Mouse (Mus musculus): ENCODE data around the gene Ogfod1. TPM values are rescaled to one million over a fixed set of nuclear protein-coding genes. Genes with fewer than 3 reads are reported as not detected.

The Ogfod1 gene
- total RNA-seq, 1 experiment: 19.1 TPM

- H3K4me1 ChIP-seq (ENCODE audit: control insufficient read depth in 2 of 2, insufficient read depth in 2 of 2, low read length in 2 of 2, poor library complexity in 1 of 2): peaks cover 4 to 13% of the 10 kb centered on the region in 2 experiments; a peak in 3 of 4 replicates
- TF ChIP-seq ZC3H11A (IDR thresholded peaks at IDR 0.05; ENCODE audit: borderline replicate concordance, low read depth, low read length) (no peak), MAFK (IDR thresholded peaks at IDR 0.05; ENCODE audit: insufficient read depth, low read depth, low read length) (no peak), HCFC1 (IDR thresholded peaks at IDR 0.05; ENCODE audit: borderline replicate concordance, insufficient read depth, low read length) (0 out of 2 replicates have a peak, but pooled peaks have one; percentile 16)
- H3K4me3 ChIP-seq (ENCODE audit: insufficient read depth in 1 of 2, low read depth in 1 of 2, low read length in 2 of 2, poor library complexity in 1 of 2, severe bottlenecking in 1 of 2): peak within 1 kb of the TSS; percentile 83 to 88
- H3K27ac ChIP-seq (ENCODE audit: insufficient read depth, low read depth, low read length, poor library complexity, severe bottlenecking): no peak within 1 kb of the TSS
- H3K9me3 ChIP-seq (ENCODE audit: control insufficient read depth, insufficient read depth, low read depth, low read length): no peaks in the 10 kb centered on the region
- in situ Hi-C loops (cut with MboI; ENCODE audit: low sequenced_read_pairs in 2 of 2, unreplicated experiment in 2 of 2): no loop called here
- H3K36me3 ChIP-seq (ENCODE audit: control insufficient read depth, insufficient read depth, low read length, poor library complexity, severe bottlenecking): peaks cover 5% of the 10 kb centered on the region; the same call in 1 of the 2 replicates
- peak within 1 kb of the TSS; percentile 88 for H3K9ac ChIP-seq (ENCODE audit: insufficient read depth, low read depth, low read length, poor library complexity, severe bottlenecking)
- no peak for DNase-seq (ENCODE audit: low read depth, low spot score)
Observed at GRCm38 (mm10) chr8:94012013-94012951, 24.7 kb upstream of the Ogfod1 start, which contains the start of gene Amfr. Amfr (minus strand) TSS chr8:94012842.

GRCm38 (mm10) chr8:94013026-94013612 is 23.9 kb upstream of the Ogfod1 start:
- Histone ChIP-seq H3K27ac (ENCODE audit: insufficient read depth, low read depth, low read length, poor library complexity, severe bottlenecking) (no peak overlapping the region), H3K36me3 (ENCODE audit: control insufficient read depth, insufficient read depth, low read length, poor library complexity, severe bottlenecking) (peaks cover 5% of the 10 kb centered on the region; the same call in 1 of the 2 replicates), H3K9ac (ENCODE audit: insufficient read depth, low read depth, low read length, poor library complexity, severe bottlenecking) (peak overlapping the region; percentile 88), H3K4me3 (ENCODE audit: insufficient read depth in 1 of 2, low read depth in 1 of 2, low read length in 2 of 2, poor library complexity in 1 of 2, severe bottlenecking in 1 of 2) (peak overlapping the region; percentile 78 to 83), H3K4me1 (ENCODE audit: control insufficient read depth in 2 of 2, insufficient read depth in 2 of 2, low read length in 2 of 2, poor library complexity in 1 of 2) (peaks cover 4 to 13% of the 10 kb centered on the region in 2 experiments; a peak in 3 of 4 replicates), H3K9me3 (ENCODE audit: control insufficient read depth, insufficient read depth, low read depth, low read length) (no peaks in the 10 kb centered on the region)
- in situ Hi-C loops (cut with MboI; ENCODE audit: low sequenced_read_pairs in 2 of 2, unreplicated experiment in 2 of 2): no loop called here
- TF ChIP-seq ZC3H11A (IDR thresholded peaks at IDR 0.05; ENCODE audit: borderline replicate concordance, low read depth, low read length) (no peak), ZNF384 (IDR thresholded peaks at IDR 0.05; ENCODE audit: low read depth, low read length) (no peak), HCFC1 (IDR thresholded peaks at IDR 0.05; ENCODE audit: borderline replicate concordance, insufficient read depth, low read length) (no peak), CHD2 (IDR thresholded peaks at IDR 0.05; ENCODE audit: low read depth, low read length) (no peak), MAFK (IDR thresholded peaks at IDR 0.05; ENCODE audit: insufficient read depth, low read depth, low read length) (no peak)
- DNase-seq (ENCODE audit: low read depth, low spot score): no peak

- TF ChIP-seq MAFK (IDR thresholded peaks at IDR 0.05; ENCODE audit: insufficient read depth, low read depth, low read length) (no peak), ZC3H11A (IDR thresholded peaks at IDR 0.05; ENCODE audit: borderline replicate concordance, low read depth, low read length) (no peak), ZNF384 (IDR thresholded peaks at IDR 0.05; ENCODE audit: low read depth, low read length) (no peak), CHD2 (IDR thresholded peaks at IDR 0.05; ENCODE audit: low read depth, low read length) (no peak), HCFC1 (IDR thresholded peaks at IDR 0.05; ENCODE audit: borderline replicate concordance, insufficient read depth, low read length) (no peak)
- H3K9me3 ChIP-seq (ENCODE audit: control insufficient read depth, insufficient read depth, low read depth, low read length): no peaks in the 10 kb centered on the region
- H3K36me3 ChIP-seq (ENCODE audit: control insufficient read depth, insufficient read depth, low read length, poor library complexity, severe bottlenecking): peaks cover 34% of the 10 kb centered on the region
Observed at GRCm38 (mm10) chr8:94023916-94024315, 13.1 kb upstream of the Ogfod1 start.

DNA sequence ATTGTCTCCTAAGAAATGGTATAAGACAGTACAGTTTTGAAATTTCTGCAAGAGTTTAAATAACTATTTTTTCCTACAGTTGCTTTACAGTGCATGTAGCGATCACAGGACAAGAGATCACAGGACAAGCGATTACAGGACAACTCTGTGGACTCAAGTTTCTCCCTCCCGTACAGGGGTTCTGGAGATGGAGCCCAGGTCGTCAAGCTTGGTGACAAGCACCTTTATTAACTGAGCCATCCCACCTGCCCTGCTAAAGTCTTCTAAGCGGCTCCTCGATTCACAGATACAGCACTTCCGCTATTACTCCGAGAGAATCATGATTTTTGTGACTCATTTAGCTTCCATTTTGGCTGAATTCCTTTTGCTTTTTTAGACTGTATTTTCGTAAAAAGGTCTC is 7.3 kb upstream of the Ogfod1 start:
- H3K4me1 ChIP-seq (ENCODE audit: control insufficient read depth in 2 of 2, insufficient read depth in 2 of 2, low read length in 2 of 2, poor library complexity in 1 of 2): peaks cover 5 to 10% of the 10 kb centered on the region in 2 experiments; a peak in 3 of 4 replicates
- TF ChIP-seq MAFK (IDR thresholded peaks at IDR 0.05; ENCODE audit: insufficient read depth, low read depth, low read length) (no peak), CHD2 (IDR thresholded peaks at IDR 0.05; ENCODE audit: low read depth, low read length) (no peak), HCFC1 (IDR thresholded peaks at IDR 0.05; ENCODE audit: borderline replicate concordance, insufficient read depth, low read length) (no peak), ZNF384 (IDR thresholded peaks at IDR 0.05; ENCODE audit: low read depth, low read length) (no peak), ZC3H11A (IDR thresholded peaks at IDR 0.05; ENCODE audit: borderline replicate concordance, low read depth, low read length) (no peak)
- no peak overlapping the region for H3K9ac ChIP-seq (ENCODE audit: insufficient read depth, low read depth, low read length, poor library complexity, severe bottlenecking)
- peaks cover 24% of the 10 kb centered on the region for H3K36me3 ChIP-seq (ENCODE audit: control insufficient read depth, insufficient read depth, low read length, poor library complexity, severe bottlenecking)
- no peaks in the 10 kb centered on the region for H3K9me3 ChIP-seq (ENCODE audit: control insufficient read depth, insufficient read depth, low read depth, low read length)
- in situ Hi-C loops (cut with MboI; ENCODE audit: low sequenced_read_pairs in 2 of 2, unreplicated experiment in 2 of 2): no loop called here
- H3K4me3 ChIP-seq (ENCODE audit: insufficient read depth in 1 of 2, low read depth in 1 of 2, low read length in 2 of 2, poor library complexity in 1 of 2, severe bottlenecking in 1 of 2): no peak overlapping the region
- no peak overlapping the region for H3K27ac ChIP-seq (ENCODE audit: insufficient read depth, low read depth, low read length, poor library complexity, severe bottlenecking)
- DNase-seq (ENCODE audit: low read depth, low spot score): no peak

More at GRCm38 (mm10) chr8:94023916-94024315, 13.1 kb upstream of the Ogfod1 start:
- Histone ChIP-seq H3K4me3 (ENCODE audit: insufficient read depth in 1 of 2, low read depth in 1 of 2, low read length in 2 of 2, poor library complexity in 1 of 2, severe bottlenecking in 1 of 2) (no peak overlapping the region), H3K9ac (ENCODE audit: insufficient read depth, low read depth, low read length, poor library complexity, severe bottlenecking) (no peak overlapping the region), H3K4me1 (ENCODE audit: control insufficient read depth in 2 of 2, insufficient read depth in 2 of 2, low read length in 2 of 2, poor library complexity in 1 of 2) (no peaks in the 10 kb centered on the region), H3K27ac (ENCODE audit: insufficient read depth, low read depth, low read length, poor library complexity, severe bottlenecking) (no peak overlapping the region)
- DNase-seq (ENCODE audit: low read depth, low spot score): no peak
- in situ Hi-C loops (cut with MboI; ENCODE audit: low sequenced_read_pairs in 2 of 2, unreplicated experiment in 2 of 2): no loop called here

All from ES-E14 (cell line).